Mouse (Mus musculus): ENCODE data around the gene Rps19.

DNA sequence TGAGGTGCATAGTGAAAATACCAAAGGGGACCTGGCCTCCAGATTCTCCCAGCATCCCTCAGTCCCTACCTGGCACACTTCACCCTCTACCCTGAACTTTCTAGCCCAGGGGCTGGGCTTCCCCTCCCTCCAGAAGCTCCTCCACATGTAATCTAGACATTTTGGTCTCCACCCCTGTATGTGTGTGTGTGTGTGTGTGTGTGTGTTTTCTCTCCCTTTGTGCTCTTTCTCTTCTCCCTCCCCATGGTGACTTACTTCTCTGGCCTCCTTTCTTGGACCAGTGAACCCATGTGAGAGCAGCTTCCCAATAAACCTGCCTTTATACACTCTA is 31.0 kb upstream of the Rps19 start:
- TF ChIP-seq POLR2A (IDR thresholded peaks at IDR 0.05; ENCODE audit: insufficient read depth, low read length) (no peak), CTCF (IDR thresholded peaks at IDR 0.05; ENCODE audit: low read depth, low read length) (no peak)

Data from ES-Bruce4 (cell line).